Mouse (Mus musculus): ENCODE data around the gene Chfr.

GRCm38 (mm10) chr5:110091546-110091945, 44.1 kb upstream of the Chfr start:
- TF ChIP-seq CTCF (IDR thresholded peaks at IDR 0.05) (no peak), EP300 (IDR thresholded peaks at IDR 0.05; ENCODE audit: insufficient read depth, low read depth, low read length) (no peak)

Measured in heart, adult 2 months (tissue).